Mouse (Mus musculus) spleen, adult 2 months (tissue): ENCODE measurements around the gene Sdsl.

Source experiments
- CTCF ChIP-seq: fragments of 200-500 bp; IDR thresholded peaks from 2 replicates; pipeline ENCODE4 v1.5.1; 2011; ENCODE audit warnings: mild to moderate bottlenecking, inconsistent platforms; ENCODE audit not compliant: insufficient read depth, insufficient read length, insufficient replicate concordance; ENCODE audit errors: extremely low read depth
- POLR2A ChIP-seq: fragments of 200-500 bp; IDR thresholded peaks from 2 replicates; pipeline ENCODE4 v1.6.1; 2011; ENCODE audit warnings: low read depth, low read length, inconsistent platforms

- TF ChIP-seq CTCF (no peak), POLR2A (no peak)
These were observed 8.3 kb downstream of the Sdsl start for GRCm38 (mm10) chr5:120464321-120464720.
